ENCODE assay signal across 9 mouse cellular contexts in genomic region chr11:109320361-109320933, GRCm38 (mm10). TPM values are rescaled to one million over a fixed set of nuclear protein-coding genes. Genes with fewer than 3 reads are reported as not detected.
DNase-seq lines count a peak whose midpoint lies in the region; ATAC-seq lines count a peak whose summit lies in the region.
"Had no signal": no experiment of that assay in that cellular context is flagged by ENCODE, and none has a peak within 500 bp of the region (broad histone marks: within the 10 kb centered on the region; RNA-seq: fewer than 3 reads in every experiment).

No protein-coding gene starts in this region.

- H3K4me2 ChIP-seq in hindbrain, embryonic 12.5 days (replicated peaks), result no peak overlapping the region
- no peak overlapping the region for H3K4me2 ChIP-seq in hindbrain, embryonic 11.5 days (replicated peaks; ENCODE audit: low read depth, low read length)
- no peak overlapping the region for H3K4me2 ChIP-seq in hindbrain, embryonic 16.5 days (ENCODE audit: low read length)
- H3K4me2 ChIP-seq in limb, embryonic 12.5 days, result no peak overlapping the region

- H3K9me3 ChIP-seq in hindbrain, embryonic 12.5 days (replicated peaks), result 0 out of 2 replicates have a peak, but pooled peaks cover 2% of the 10 kb centered on the region
- no peaks in the 10 kb centered on the region for H3K9me3 ChIP-seq in hindbrain, embryonic 11.5 days (ENCODE audit: control insufficient read depth, low read length)
- no peaks in the 10 kb centered on the region for H3K9me3 ChIP-seq in hindbrain, embryonic 16.5 days (ENCODE audit: control insufficient read depth, low read length)
- no peaks in the 10 kb centered on the region for H3K9me3 ChIP-seq in limb, embryonic 12.5 days

- no peak overlapping the region for H3K4me3 ChIP-seq in hindbrain, embryonic 12.5 days
- H3K4me3 ChIP-seq in hindbrain, embryonic 11.5 days (ENCODE audit: low read depth, low read length), result no peak overlapping the region
- H3K4me3 ChIP-seq in hindbrain, embryonic 16.5 days (ENCODE audit: low read length), result no peak overlapping the region
- H3K4me3 ChIP-seq in limb, embryonic 12.5 days (replicated peaks), result no peak overlapping the region

- no peaks in the 10 kb centered on the region for H3K27me3 ChIP-seq in hindbrain, embryonic 12.5 days
- H3K27me3 ChIP-seq in hindbrain, embryonic 11.5 days (ENCODE audit: control insufficient read depth, insufficient read depth, low read length), result no peaks in the 10 kb centered on the region
- H3K27me3 ChIP-seq in hindbrain, embryonic 16.5 days (replicated peaks; ENCODE audit: control insufficient read depth, insufficient read depth, low read length), result no peaks in the 10 kb centered on the region
- H3K27me3 ChIP-seq in limb, embryonic 12.5 days, result 0 out of 2 replicates have a peak, but pooled peaks cover 5% of the 10 kb centered on the region

- H3K9ac ChIP-seq in hindbrain, embryonic 12.5 days, result 0 out of 2 replicates have a peak overlapping the region, but pooled peaks have one; percentile 13
- no peak overlapping the region for H3K9ac ChIP-seq in hindbrain, embryonic 11.5 days (ENCODE audit: low read depth, low read length)
- no peak overlapping the region for H3K9ac ChIP-seq in hindbrain, embryonic 16.5 days (ENCODE audit: low read depth, low read length)
- H3K9ac ChIP-seq in limb, embryonic 12.5 days (replicated peaks), result no peak overlapping the region

- DNase-seq in hindbrain, embryonic 11.5 days (ENCODE audit: low spot score), result no peak
- DNase-seq in cerebellum, adult 8-10 months, result peak; percentile 80
- no peak for DNase-seq in heart, adult 9 months (ENCODE audit: low spot score in 2 of 2)
- DNase-seq in kidney, adult 11 months, result no peak
- DNase-seq in gastrocnemius, postnatal 10 days, result no peak

- H3K4me1 ChIP-seq in hindbrain, embryonic 12.5 days, result no peaks in the 10 kb centered on the region
- H3K4me1 ChIP-seq in hindbrain, embryonic 11.5 days (replicated peaks; ENCODE audit: control insufficient read depth, insufficient read depth, low read length), result no peaks in the 10 kb centered on the region
- peaks cover 10% of the 10 kb centered on the region for H3K4me1 ChIP-seq in hindbrain, embryonic 16.5 days (ENCODE audit: control insufficient read depth, insufficient read depth, low read depth, low read length)
- H3K4me1 ChIP-seq in limb, embryonic 12.5 days (replicated peaks), result peaks cover 9% of the 10 kb centered on the region; the same call in 1 of the 2 replicates

- ATAC-seq in hindbrain, embryonic 12.5 days (ENCODE audit: low FRiP score), result peak; percentile 29; the same call in 1 of the 2 replicates
- ATAC-seq in hindbrain, embryonic 11.5 days (ENCODE audit: low FRiP score), result no peak
- peak; percentile 96 for ATAC-seq in hindbrain, embryonic 16.5 days
- no peak for ATAC-seq in limb, embryonic 12.5 days (ENCODE audit: insufficient number of reproducible peaks, insufficient read depth, low FRiP score, low TSS enrichment, low read depth)

- WGBS in hindbrain, embryonic 12.5 days, result 37% methylated on average over 8 of the region's 8 CpGs
- 52% methylated on average over 8 of the region's 8 CpGs for WGBS in hindbrain, embryonic 11.5 days
- WGBS in hindbrain, embryonic 16.5 days, result 29% methylated on average over 8 of the region's 8 CpGs
- 24% methylated on average over 8 of the region's 8 CpGs for WGBS in limb, embryonic 12.5 days

- no peaks in the 10 kb centered on the region for H3K36me3 ChIP-seq in hindbrain, embryonic 12.5 days
- no peaks in the 10 kb centered on the region for H3K36me3 ChIP-seq in hindbrain, embryonic 11.5 days (ENCODE audit: control insufficient read depth, insufficient read depth, low read length)
- no peaks in the 10 kb centered on the region for H3K36me3 ChIP-seq in hindbrain, embryonic 16.5 days (ENCODE audit: control insufficient read depth, insufficient read depth, low read length)
- no peaks in the 10 kb centered on the region for H3K36me3 ChIP-seq in limb, embryonic 12.5 days

- H3K27ac ChIP-seq in hindbrain, embryonic 12.5 days, result 0 out of 2 replicates have a peak overlapping the region, but pooled peaks have one; percentile 30
- H3K27ac ChIP-seq in hindbrain, embryonic 11.5 days (ENCODE audit: low read depth, low read length), result no peak overlapping the region
- peak overlapping the region; percentile 77 for H3K27ac ChIP-seq in hindbrain, embryonic 16.5 days (ENCODE audit: low read depth, low read length)
- peak overlapping the region; percentile 57; the same call in 1 of the 2 replicates for H3K27ac ChIP-seq in limb, embryonic 12.5 days
- H3K27ac ChIP-seq: kidney, postnatal 0 days had no signal

RNA-seq across cellular contexts. Expression of gene Rgs9, which starts 22.5 kb away (rescaled TPM):
- polyA plus RNA-seq in hindbrain, embryonic 12.5 days (2016; fragmentation: Nextera tagmentation; extraction: Ambion mirVana), result 3.3 and 4.5 TPM in 2 replicates
- 1.7 and 2.4 TPM in 2 replicates for polyA plus RNA-seq in hindbrain, embryonic 11.5 days (2014; fragmentation: Nextera tagmentation; extraction: Ambion mirVana)
- 14.5 and 15.6 TPM in 2 replicates for polyA plus RNA-seq in hindbrain, embryonic 16.5 days (2015; fragmentation: Nextera tagmentation; extraction: Ambion mirVana)
- 4.1 and 5.7 TPM in 2 replicates for polyA plus RNA-seq in limb, embryonic 12.5 days (2016; fragmentation: Nextera tagmentation; extraction: Ambion mirVana)
- under 1 TPM; 0.63 to 0.99 TPM for total RNA-seq in gastrocnemius, postnatal 10 days (2021)

RNA-seq across cellular contexts. Expression of gene Gna13, which starts 42.2 kb away (rescaled TPM):
- 21.9 and 22.9 TPM in 2 replicates for polyA plus RNA-seq in hindbrain, embryonic 12.5 days (2016; fragmentation: Nextera tagmentation; extraction: Ambion mirVana)
- 20.6 and 25.2 TPM in 2 replicates for polyA plus RNA-seq in hindbrain, embryonic 11.5 days (2014; fragmentation: Nextera tagmentation; extraction: Ambion mirVana)
- 20.5 and 21.3 TPM in 2 replicates for polyA plus RNA-seq in hindbrain, embryonic 16.5 days (2015; fragmentation: Nextera tagmentation; extraction: Ambion mirVana)
- 20.3 and 22.2 TPM in 2 replicates for polyA plus RNA-seq in limb, embryonic 12.5 days (2016; fragmentation: Nextera tagmentation; extraction: Ambion mirVana)
- total RNA-seq in gastrocnemius, postnatal 10 days (2021), result 10 to 100 TPM; 39.3 to 42.5 TPM

Comparison
In these comparisons a context has a peak if more than half of its experiments do, and no peak if none do; other contexts are left out.
1. ATAC-seq: peak in hindbrain, embryonic 12.5 days (single experiment) and hindbrain, embryonic 16.5 days (single experiment); none in hindbrain, embryonic 11.5 days (single experiment) and limb, embryonic 12.5 days (single experiment).